ENCODE assay signal across 29 mouse cellular contexts in the genomic region with DNA sequence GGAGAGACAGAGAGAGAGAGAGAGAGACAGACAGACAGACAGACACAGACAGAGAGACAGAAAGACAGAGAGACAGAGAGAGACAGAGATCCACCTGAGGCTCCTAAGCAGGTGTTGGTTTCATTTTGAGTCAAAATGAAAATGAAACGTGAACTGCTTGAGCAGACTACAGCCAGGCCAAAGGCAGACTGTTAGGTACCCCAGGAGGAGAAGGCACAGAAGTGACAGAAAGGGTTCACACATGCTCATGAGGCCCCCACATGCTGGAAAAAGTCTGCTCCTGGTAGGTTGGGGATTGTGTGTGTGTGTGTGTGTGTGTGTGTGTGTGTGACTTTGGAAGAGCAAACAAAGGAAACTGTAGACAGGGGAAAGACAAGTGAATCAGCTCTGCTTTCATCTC. TPM values are rescaled to one million over a fixed set of nuclear protein-coding genes. Genes with fewer than 3 reads are reported as not detected.
DNase-seq lines count a peak whose midpoint lies in the region; TF ChIP-seq lines count a peak whose summit lies in the region.
"Had no signal": no experiment of that assay in that cellular context is flagged by ENCODE, and none has a peak within 500 bp of the region (broad histone marks: within the 10 kb centered on the region; RNA-seq: fewer than 3 reads in every experiment).

No protein-coding gene starts in this region.

- peak overlapping the region; percentile 80 for H3K27ac ChIP-seq in spleen, adult 2 months (ENCODE audit: insufficient read depth, low read length)
- no peak overlapping the region for H3K27ac ChIP-seq in forebrain, embryonic 10.5 days
- H3K27ac ChIP-seq: hindbrain, embryonic 13.5 days; layer of hippocampus, adult 2 months; left cerebral cortex, adult 2 months; limb, embryonic 12.5 days; lung, embryonic 15.5 days had no signal

- no peaks in the 10 kb centered on the region for H3K27me3 ChIP-seq in spleen, adult 2 months (ENCODE audit: control insufficient read depth, insufficient read depth, low read length)
- H3K27me3 ChIP-seq in forebrain, embryonic 10.5 days (ENCODE audit: poor library complexity, severe bottlenecking), result no peaks in the 10 kb centered on the region
- H3K27me3 ChIP-seq: heart, embryonic 12.5 days; hindbrain, embryonic 13.5 days; limb, embryonic 12.5 days; lung, embryonic 15.5 days; Patski had no signal

- peak in 1 of 2 experiments; percentile 45 for DNase-seq in spleen, adult 2 months (ENCODE audit: low read depth in 1 of 2, low spot score in 2 of 2)
- no peak for DNase-seq in spleen, postnatal 10 days (ENCODE audit: low spot score in 2 of 2)
- DNase-seq in T-cell, adult 2 months (ENCODE audit: low spot score), result peak; percentile 28
- peak; percentile 60 for DNase-seq in naive thymus-derived CD4-positive, alpha-beta T cell, adult 2 months (ENCODE audit: low read depth)
- DNase-seq in cerebellum, adult 11 months, result no peak
- no peak for DNase-seq in gastrocnemius, postnatal 14 days
- no peak for DNase-seq in forebrain, embryonic 10.5 days (ENCODE audit: extremely low spot score, low spot score)
- DNase-seq in MN1 (ENCODE audit: low spot score), result no peak
- DNase-seq: adrenal gland, adult 2 months; adrenal gland, postnatal 36 days; cerebellum, adult 8-10 months; cerebellum, postnatal 25 days; gastrocnemius, postnatal 25 days; heart, adult 18-20 months; heart, postnatal 4 days; kidney, adult 11 months; kidney, postnatal 25 days; lung, postnatal 36 days; right cerebral cortex, postnatal 25 days; thymus, postnatal 25 days had no signal

- no peak for TF ChIP-seq CTCF in spleen, adult 2 months (IDR thresholded peaks at IDR 0.05; ENCODE audit: extremely low read depth, insufficient read depth, insufficient read length, insufficient replicate concordance)

- WGBS in spleen, adult 2 months, result 27% methylated on average over 1 of the region's 1 CpGs
- WGBS in forebrain, embryonic 10.5 days, result 88% methylated on average over 1 of the region's 1 CpGs

- peaks cover 7% of the 10 kb centered on the region; the same call in 1 of the 2 replicates for H3K9me3 ChIP-seq in forebrain, embryonic 10.5 days
- H3K9me3 ChIP-seq: G1E; lung, embryonic 15.5 days had no signal

- TF ChIP-seq POLR2A in spleen, adult 2 months (IDR thresholded peaks at IDR 0.05; ENCODE audit: low read depth, low read length), result no peak

- intact Hi-C loops in gastrocnemius, postnatal 14 days (cut with DNase I; ENCODE audit: low total_unique reads), result no loop called here

- no peaks in the 10 kb centered on the region for H3K36me3 ChIP-seq in spleen, adult 2 months (ENCODE audit: control insufficient read depth, insufficient read depth, low read length)
- no peaks in the 10 kb centered on the region for H3K36me3 ChIP-seq in forebrain, embryonic 10.5 days (replicated peaks)
- H3K36me3 ChIP-seq: G1E; heart, embryonic 12.5 days; hindbrain, embryonic 13.5 days; limb, embryonic 12.5 days; lung, embryonic 15.5 days had no signal

- H3K4me1 ChIP-seq in spleen, adult 2 months (ENCODE audit: control insufficient read depth, insufficient read depth, insufficient read length), result peaks cover 7% of the 10 kb centered on the region; the same call in 1 of the 2 replicates
- no peaks in the 10 kb centered on the region for H3K4me1 ChIP-seq in forebrain, embryonic 10.5 days
- H3K4me1 ChIP-seq: heart, embryonic 12.5 days; hindbrain, embryonic 13.5 days; limb, embryonic 12.5 days; lung, embryonic 15.5 days had no signal

- H3K4me3 ChIP-seq in spleen, adult 2 months (ENCODE audit: extremely low read depth, insufficient read depth, insufficient read length), result 0 out of 2 replicates have a peak overlapping the region, but pooled peaks have one; percentile 17
- no peak overlapping the region for H3K4me3 ChIP-seq in forebrain, embryonic 10.5 days
- H3K4me3 ChIP-seq: heart, embryonic 12.5 days; hindbrain, embryonic 13.5 days; layer of hippocampus, adult 2 months; left cerebral cortex, adult 2 months; limb, embryonic 12.5 days; lung, embryonic 15.5 days; myocyte had no signal

RNA-seq across cellular contexts. Expression of a gene that starts 26.0 kb away (rescaled TPM):
- polyA plus RNA-seq in spleen, adult 2 months (2012; rRNA removed), result 3.4 and 3.5 TPM in 2 replicates
- total RNA-seq in gastrocnemius, postnatal 14 days (2021), result 1 to 10 TPM; 8.1 to 9.5 TPM
- polyA plus RNA-seq in forebrain, embryonic 10.5 days (2016; fragmentation: Nextera tagmentation; extraction: Ambion mirVana), result 15.0 and 15.1 TPM in 2 replicates

RNA-seq across cellular contexts. Expression of a gene that starts 29.2 kb away (rescaled TPM):
- polyA plus RNA-seq in spleen, adult 2 months (2012; rRNA removed), result 18.2 and 22.3 TPM in 2 replicates
- total RNA-seq in gastrocnemius, postnatal 14 days (2021), result 100 to 1,000 TPM; 212 to 213 TPM
- polyA plus RNA-seq in forebrain, embryonic 10.5 days (2016; fragmentation: Nextera tagmentation; extraction: Ambion mirVana), result 69.4 and 71.5 TPM in 2 replicates

Comparison
In these comparisons a context has a peak if more than half of its experiments do, and no peak if none do; other contexts are left out.
1. DNase-seq: peak in T-cell, adult 2 months (single experiment) and naive thymus-derived CD4-positive, alpha-beta T cell, adult 2 months (single experiment); none in spleen, postnatal 10 days (0 of 2), cerebellum, adult 11 months (single experiment), gastrocnemius, postnatal 14 days (single experiment), forebrain, embryonic 10.5 days (single experiment) and MN1 (single experiment).